In genomic region chr15:78878792-78879516, GRCm38 (mm10) we compare ENCODE assay signal across 1 mouse cellular context.
TF ChIP-seq lines count a peak whose summit lies in the region.

No protein-coding gene starts in this region.

TF ChIP-seq in CH12.LX, 34 proteins besides CTCF, POLR2A, EP300 and RAD21:
- 0 out of 2 replicates have a peak, but pooled peaks have one; percentile 16 for TF ChIP-seq BHLHE40 (IDR thresholded peaks at IDR 0.05; ENCODE audit: low read depth, low read length)
